Mouse (Mus musculus): ENCODE measurements at regions not wholly inside any gene's neighbourhood (a gene's known extent, or its start where the extent isn't known, plus 50 kb on each side); places are given as distances from the start of the nearest gene placed in this dataset.

- H3K36me3 ChIP-seq (ENCODE audit: control insufficient read depth, insufficient read depth, low read length), result no peaks in the 10 kb centered on the region
- H3K4me1 ChIP-seq (ENCODE audit: control insufficient read depth, insufficient read depth, low read length), result no peaks in the 10 kb centered on the region
- no peak overlapping the region for H3K4me3 ChIP-seq (ENCODE audit: low read depth, low read length)
- H3K9ac ChIP-seq (ENCODE audit: low read length), result no peak overlapping the region
- no peaks in the 10 kb centered on the region for H3K27me3 ChIP-seq (ENCODE audit: control insufficient read depth, insufficient read depth, low read length)
- ATAC-seq (ENCODE audit: insufficient read depth, low FRiP score, low TSS enrichment), result no peak
- H3K4me2 ChIP-seq (ENCODE audit: low read depth), result no peak overlapping the region
- WGBS, result 72% methylated on average over 1 of the region's 1 CpGs
- H3K27ac ChIP-seq (ENCODE audit: low read depth, low read length), result no peak overlapping the region
- DNase-seq (ENCODE audit: low spot score), result no peak
- H3K9me3 ChIP-seq (ENCODE audit: control insufficient read depth, low read length), result no peaks in the 10 kb centered on the region
Observed at GRCm38 (mm10) chr1:186442160-186442559, 263.6 kb downstream of the Tgfb2 start.

- peak; percentile 35 for DNase-seq (ENCODE audit: low spot score)
- Histone ChIP-seq H3K4me1 (ENCODE audit: control insufficient read depth, insufficient read depth, low read length) (no peaks in the 10 kb centered on the region), H3K27ac (ENCODE audit: low read depth, low read length) (no peak overlapping the region), H3K4me3 (ENCODE audit: low read depth, low read length) (no peak overlapping the region), H3K9ac (ENCODE audit: low read length) (no peak overlapping the region), H3K36me3 (ENCODE audit: control insufficient read depth, insufficient read depth, low read length) (no peaks in the 10 kb centered on the region), H3K4me2 (ENCODE audit: low read depth) (no peak overlapping the region), H3K27me3 (ENCODE audit: control insufficient read depth, insufficient read depth, low read length) (no peaks in the 10 kb centered on the region), H3K9me3 (ENCODE audit: control insufficient read depth, low read length) (no peaks in the 10 kb centered on the region)
- 34% methylated on average over 12 of the region's 12 CpGs for WGBS
- no peak for ATAC-seq (ENCODE audit: insufficient read depth, low FRiP score, low TSS enrichment)
Observed at GRCm38 (mm10) chr1:186435336-186435972, 270.3 kb downstream of the Tgfb2 start.

- H3K36me3 ChIP-seq (ENCODE audit: control insufficient read depth, insufficient read depth, low read length), result no peaks in the 10 kb centered on the region
- H3K9me3 ChIP-seq (ENCODE audit: control insufficient read depth, low read length), result no peaks in the 10 kb centered on the region
- no peak for ATAC-seq (ENCODE audit: insufficient read depth, low FRiP score, low TSS enrichment)
- no peak overlapping the region for H3K4me3 ChIP-seq (ENCODE audit: low read depth, low read length)
- no peak overlapping the region for H3K4me2 ChIP-seq (ENCODE audit: low read depth)
- DNase-seq (ENCODE audit: low spot score), result no peak
- H3K4me1 ChIP-seq (ENCODE audit: control insufficient read depth, insufficient read depth, low read length), result no peaks in the 10 kb centered on the region
- WGBS, result 68% methylated on average over 9 of the region's 9 CpGs
- no peaks in the 10 kb centered on the region for H3K27me3 ChIP-seq (ENCODE audit: control insufficient read depth, insufficient read depth, low read length)
- H3K9ac ChIP-seq (ENCODE audit: low read length), result no peak overlapping the region
- H3K27ac ChIP-seq (ENCODE audit: low read depth, low read length), result no peak overlapping the region
Observed at GRCm38 (mm10) chr1:186434782-186435181, 271.0 kb downstream of the Tgfb2 start.

- no peak overlapping the region for H3K4me2 ChIP-seq (ENCODE audit: low read depth)
- H3K27ac ChIP-seq (ENCODE audit: low read depth, low read length), result no peak overlapping the region
- H3K4me1 ChIP-seq (ENCODE audit: control insufficient read depth, insufficient read depth, low read length), result no peaks in the 10 kb centered on the region
- H3K9ac ChIP-seq (ENCODE audit: low read length), result no peak overlapping the region
- no peak overlapping the region for H3K4me3 ChIP-seq (ENCODE audit: low read depth, low read length)
- H3K36me3 ChIP-seq (ENCODE audit: control insufficient read depth, insufficient read depth, low read length), result no peaks in the 10 kb centered on the region
- no peak for DNase-seq (ENCODE audit: low spot score)
- no peaks in the 10 kb centered on the region for H3K9me3 ChIP-seq (ENCODE audit: control insufficient read depth, low read length)
- no peaks in the 10 kb centered on the region for H3K27me3 ChIP-seq (ENCODE audit: control insufficient read depth, insufficient read depth, low read length)
- 69% methylated on average over 2 of the region's 2 CpGs for WGBS
- ATAC-seq (ENCODE audit: insufficient read depth, low FRiP score, low TSS enrichment), result no peak
Observed at GRCm38 (mm10) chr1:186434007-186434406, 271.8 kb downstream of the Tgfb2 start.

GRCm38 (mm10) chr1:186433169-186433665, 272.6 kb downstream of the Tgfb2 start:
- DNase-seq (ENCODE audit: low spot score) (no peak), ATAC-seq (ENCODE audit: insufficient read depth, low FRiP score, low TSS enrichment) (peak; percentile 41)
- Histone ChIP-seq H3K27ac (ENCODE audit: low read depth, low read length) (no peak overlapping the region), H3K27me3 (ENCODE audit: control insufficient read depth, insufficient read depth, low read length) (no peaks in the 10 kb centered on the region), H3K9me3 (ENCODE audit: control insufficient read depth, low read length) (no peaks in the 10 kb centered on the region), H3K4me3 (ENCODE audit: low read depth, low read length) (no peak overlapping the region), H3K4me2 (ENCODE audit: low read depth) (no peak overlapping the region), H3K36me3 (ENCODE audit: control insufficient read depth, insufficient read depth, low read length) (no peaks in the 10 kb centered on the region), H3K9ac (ENCODE audit: low read length) (no peak overlapping the region), H3K4me1 (ENCODE audit: control insufficient read depth, insufficient read depth, low read length) (no peaks in the 10 kb centered on the region)
- WGBS, result 77% methylated on average over 7 of the region's 7 CpGs

GRCm38 (mm10) chr1:186425421-186425820, 280.4 kb downstream of the Tgfb2 start:
- no peak overlapping the region for H3K27ac ChIP-seq (ENCODE audit: low read depth, low read length)
- 80% methylated on average over 6 of the region's 6 CpGs for WGBS
- no peak for ATAC-seq (ENCODE audit: insufficient read depth, low FRiP score, low TSS enrichment)

GRCm38 (mm10) chr1:186424084-186424483, 281.7 kb downstream of the Tgfb2 start:
- ATAC-seq (ENCODE audit: insufficient read depth, low FRiP score, low TSS enrichment), result no peak
- no peak for DNase-seq (ENCODE audit: low spot score)
- Histone ChIP-seq H3K9me3 (ENCODE audit: control insufficient read depth, low read length) (no peaks in the 10 kb centered on the region), H3K4me1 (ENCODE audit: control insufficient read depth, insufficient read depth, low read length) (0 out of 2 replicates have a peak, but pooled peaks cover 2% of the 10 kb centered on the region), H3K9ac (ENCODE audit: low read length) (no peak overlapping the region), H3K27ac (ENCODE audit: low read depth, low read length) (no peak overlapping the region), H3K4me3 (ENCODE audit: low read depth, low read length) (no peak overlapping the region), H3K27me3 (ENCODE audit: control insufficient read depth, insufficient read depth, low read length) (no peaks in the 10 kb centered on the region), H3K4me2 (ENCODE audit: low read depth) (no peak overlapping the region), H3K36me3 (ENCODE audit: control insufficient read depth, insufficient read depth, low read length) (no peaks in the 10 kb centered on the region)
- WGBS, result 85% methylated on average over 5 of the region's 5 CpGs

More at GRCm38 (mm10) chr1:186425421-186425820, 280.4 kb downstream of the Tgfb2 start:
- Histone ChIP-seq H3K4me3 (ENCODE audit: low read depth, low read length) (no peak overlapping the region), H3K9ac (ENCODE audit: low read length) (no peak overlapping the region), H3K27me3 (ENCODE audit: control insufficient read depth, insufficient read depth, low read length) (no peaks in the 10 kb centered on the region), H3K36me3 (ENCODE audit: control insufficient read depth, insufficient read depth, low read length) (no peaks in the 10 kb centered on the region), H3K9me3 (ENCODE audit: control insufficient read depth, low read length) (no peaks in the 10 kb centered on the region), H3K4me2 (ENCODE audit: low read depth) (no peak overlapping the region), H3K4me1 (ENCODE audit: control insufficient read depth, insufficient read depth, low read length) (0 out of 2 replicates have a peak, but pooled peaks cover 2% of the 10 kb centered on the region)
- DNase-seq (ENCODE audit: low spot score), result no peak

- no peaks in the 10 kb centered on the region for H3K4me1 ChIP-seq (ENCODE audit: control insufficient read depth, insufficient read depth, low read length)
- H3K4me3 ChIP-seq (ENCODE audit: low read depth, low read length), result no peak overlapping the region
- no peak overlapping the region for H3K27ac ChIP-seq (ENCODE audit: low read depth, low read length)
- no peaks in the 10 kb centered on the region for H3K27me3 ChIP-seq (ENCODE audit: control insufficient read depth, insufficient read depth, low read length)
- no peaks in the 10 kb centered on the region for H3K9me3 ChIP-seq (ENCODE audit: control insufficient read depth, low read length)
- 58% methylated on average over 1 of the region's 1 CpGs for WGBS
- no peak overlapping the region for H3K4me2 ChIP-seq (ENCODE audit: low read depth)
- no peaks in the 10 kb centered on the region for H3K36me3 ChIP-seq (ENCODE audit: control insufficient read depth, insufficient read depth, low read length)
- no peak overlapping the region for H3K9ac ChIP-seq (ENCODE audit: low read length)
- ATAC-seq (ENCODE audit: insufficient read depth, low FRiP score, low TSS enrichment), result no peak
- no peak for DNase-seq (ENCODE audit: low spot score)
Observed at GRCm38 (mm10) chr1:186417101-186417500, 288.7 kb downstream of the Tgfb2 start.

GRCm38 (mm10) chr1:186415321-186415720, 290.5 kb downstream of the Tgfb2 start:
- no peaks in the 10 kb centered on the region for H3K27me3 ChIP-seq (ENCODE audit: control insufficient read depth, insufficient read depth, low read length)
- WGBS, result 75% methylated on average over 4 of the region's 4 CpGs
- H3K9ac ChIP-seq (ENCODE audit: low read length), result no peak overlapping the region
- no peak overlapping the region for H3K27ac ChIP-seq (ENCODE audit: low read depth, low read length)
- H3K4me2 ChIP-seq (ENCODE audit: low read depth), result no peak overlapping the region
- no peaks in the 10 kb centered on the region for H3K4me1 ChIP-seq (ENCODE audit: control insufficient read depth, insufficient read depth, low read length)
- H3K4me3 ChIP-seq (ENCODE audit: low read depth, low read length), result no peak overlapping the region
- ATAC-seq (ENCODE audit: insufficient read depth, low FRiP score, low TSS enrichment) (no peak), DNase-seq (ENCODE audit: low spot score) (no peak)
- no peaks in the 10 kb centered on the region for H3K36me3 ChIP-seq (ENCODE audit: control insufficient read depth, insufficient read depth, low read length)
- H3K9me3 ChIP-seq (ENCODE audit: control insufficient read depth, low read length), result no peaks in the 10 kb centered on the region
